Mouse (Mus musculus) forebrain, embryonic 10.5 days (tissue): ENCODE results near the gene Acot4. TPM values are rescaled to one million over a fixed set of nuclear protein-coding genes. Genes with fewer than 3 reads are reported as not detected.
"Not testable (repeated sequence)": the region's sequence is repeated elsewhere in the genome, so short reads cannot be mapped to it uniquely, and the experiment has no call there.

Source experiments
- DNase-seq: peaks from one replicate; pipeline ENCODE4 v3.0.0-alpha.2; 2017; ENCODE audit warnings: low spot score; ENCODE audit errors: extremely low spot score
- H3K27ac ChIP-seq: fragments of 300-500 bp; sonication (generic); 2 replicates; pipeline ENCODE4 v1.5.1; 2016; ENCODE audit warnings: mild to moderate bottlenecking
- H3K27me3 ChIP-seq: fragments of 300-500 bp; sonication (generic); 2 replicates; pipeline ENCODE4 v1.6.1; 2016; ENCODE audit warnings: mild to moderate bottlenecking; ENCODE audit not compliant: poor library complexity, severe bottlenecking
- H3K36me3 ChIP-seq: fragments of 300-500 bp; sonication (generic); replicated peaks from 2 replicates; pipeline ENCODE4 v1.6.1; 2016; ENCODE audit warnings: mild to moderate bottlenecking, moderate library complexity
- H3K4me1 ChIP-seq: fragments of 300-500 bp; sonication (generic); 2 replicates; pipeline ENCODE4 v1.6.1; 2016
- H3K4me3 ChIP-seq: fragments of 300-500 bp; sonication (generic); 2 replicates; pipeline ENCODE4 v1.5.1; 2016; ENCODE audit warnings: mild to moderate bottlenecking, moderate library complexity
- H3K9me3 ChIP-seq: fragments of 300-500 bp; sonication (generic); 2 replicates; pipeline ENCODE4 v1.6.1; 2016; ENCODE audit warnings: mild to moderate bottlenecking, moderate library complexity
- WGBS: fragments of 180-500 bp; shearing (Covaris S2); methylation state at CpG from one replicate; pipeline ENCODE4 v1.1.7; 2016; 5-methylcytosine and 5-hydroxymethylcytosine counted together
- polyA plus RNA-seq: library from polyadenylated mRNA; unstranded; fragments of >200 nt; fragmentation: Nextera tagmentation; extraction: Ambion mirVana; gene quantifications from 2 replicates; pipeline ENCODE4 v1.2.1, GENCODE M21; 2016

Acot4 gene
- polyA plus RNA-seq, 1 experiment from 2014 or later = 0.15 TPM

DNA sequence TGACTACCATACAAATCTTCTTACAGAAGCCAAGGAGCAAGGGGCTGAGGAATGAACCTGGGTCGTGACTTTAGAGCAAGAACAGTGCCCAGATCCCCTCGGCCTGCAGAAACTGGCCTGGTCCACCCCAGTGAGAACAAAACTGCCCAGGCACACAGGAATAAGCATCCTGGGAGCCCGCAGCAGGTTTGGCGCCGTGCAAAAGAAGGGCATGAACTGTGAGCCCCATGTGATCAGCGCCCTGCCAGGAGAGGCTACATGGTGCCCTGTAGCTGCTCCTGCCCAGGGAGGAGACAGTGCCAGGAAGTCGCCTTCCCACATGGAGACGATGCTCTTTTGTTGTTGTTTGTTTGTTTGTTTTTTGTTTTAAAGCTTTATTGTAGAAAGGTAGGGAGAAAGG, 26.4 kb downstream of the Acot4 start:
- 76% methylated on average over 8 of the region's 8 CpGs for WGBS

DNA sequence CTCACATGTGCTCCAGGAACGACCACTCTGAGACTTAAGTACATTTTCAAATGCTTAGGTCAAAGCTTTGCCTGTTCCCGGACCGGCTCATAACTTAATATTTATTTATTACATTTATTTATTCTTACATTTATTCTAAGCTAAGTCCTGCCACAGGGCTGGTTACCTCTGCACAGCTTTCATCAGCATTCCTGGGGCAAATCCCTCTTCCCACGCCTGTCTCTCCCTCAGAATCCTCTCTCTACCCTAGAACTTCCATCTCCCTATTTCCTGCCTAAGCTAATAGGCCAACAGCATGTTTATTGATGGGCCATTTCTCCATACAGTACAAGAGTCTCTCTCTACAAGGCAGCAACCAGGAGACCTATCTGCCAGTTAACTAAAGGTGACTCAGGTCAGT, 29.6 kb downstream of the Acot4 start:
- Histone ChIP-seq H3K27ac (no peak overlapping the region), H3K36me3 (no peaks in the 10 kb centered on the region), H3K4me1 (peaks cover 13% of the 10 kb centered on the region), H3K9me3 (no peaks in the 10 kb centered on the region), H3K27me3 (peaks cover 48% of the 10 kb centered on the region), H3K4me3 (no peak overlapping the region)
- no peak for DNase-seq
- 89% methylated on average over 4 of the region's 4 CpGs for WGBS

More for the DNA sequence above, 26.4 kb downstream of the Acot4 start:
- peaks cover 9% of the 10 kb centered on the region for H3K4me1 ChIP-seq
- peaks cover 30% of the 10 kb centered on the region for H3K27me3 ChIP-seq
- no peaks in the 10 kb centered on the region for H3K36me3 ChIP-seq
- H3K9me3 ChIP-seq = no peaks in the 10 kb centered on the region
- H3K27ac ChIP-seq = no peak overlapping the region
- no peak overlapping the region for H3K4me3 ChIP-seq
- no peak for DNase-seq

DNA sequence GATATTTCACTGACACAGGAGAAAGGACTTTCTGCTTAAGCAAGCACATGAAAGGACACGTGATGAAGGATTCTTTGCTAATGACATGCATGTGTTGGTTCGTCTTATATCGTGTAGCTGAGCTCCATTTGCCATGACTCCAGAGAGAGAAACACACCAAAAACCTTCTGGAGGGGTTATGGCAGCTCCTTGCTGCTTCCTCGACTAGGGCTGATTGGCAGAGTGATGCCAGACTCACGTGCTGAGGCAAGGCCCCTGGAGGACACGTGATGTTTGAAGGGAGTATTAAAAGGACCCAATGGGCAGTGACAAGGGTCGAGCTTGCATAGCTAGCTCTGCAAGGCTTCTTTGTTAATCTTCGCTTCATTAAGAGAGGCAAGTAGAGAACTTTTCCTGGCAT, 30.1 kb downstream of the Acot4 start:
- DNase-seq = no peak
- Histone ChIP-seq H3K27me3 (peaks cover 48% of the 10 kb centered on the region), H3K27ac (no peak overlapping the region), H3K9me3 (no peaks in the 10 kb centered on the region), H3K4me3 (no peak overlapping the region), H3K4me1 (peaks cover 13% of the 10 kb centered on the region), H3K36me3 (no peaks in the 10 kb centered on the region)
- WGBS = 61% methylated on average over 8 of the region's 8 CpGs

GRCm38 (mm10) chr12:84068986-84069385, 30.8 kb downstream of the Acot4 start, which contains the start of gene Acot5:
Acot5 (plus strand) TSS chr12:84069325.
- Histone ChIP-seq H3K27me3 (peaks cover 48% of the 10 kb centered on the region), H3K9me3 (no peaks in the 10 kb centered on the region), H3K4me1 (peaks cover 13% of the 10 kb centered on the region), H3K36me3 (no peaks in the 10 kb centered on the region), H3K27ac (no peak within 1 kb of the TSS), H3K4me3 (peak within 1 kb of the TSS; percentile 49)
- WGBS = 60% methylated on average over 9 of the region's 9 CpGs
- no peak for DNase-seq

- peaks cover 13% of the 10 kb centered on the region for H3K4me1 ChIP-seq
- WGBS = 1% methylated on average over 52 of the region's 52 CpGs
- DNase-seq, H3K27ac ChIP-seq, H3K36me3 ChIP-seq, H3K9me3 ChIP-seq: not testable (repeated sequence)
- peak overlapping the region; percentile 49 for H3K4me3 ChIP-seq
- peaks cover 48% of the 10 kb centered on the region for H3K27me3 ChIP-seq
These were observed 31.4 kb downstream of the Acot4 start for GRCm38 (mm10) chr12:84069582-84069981.

DNA sequence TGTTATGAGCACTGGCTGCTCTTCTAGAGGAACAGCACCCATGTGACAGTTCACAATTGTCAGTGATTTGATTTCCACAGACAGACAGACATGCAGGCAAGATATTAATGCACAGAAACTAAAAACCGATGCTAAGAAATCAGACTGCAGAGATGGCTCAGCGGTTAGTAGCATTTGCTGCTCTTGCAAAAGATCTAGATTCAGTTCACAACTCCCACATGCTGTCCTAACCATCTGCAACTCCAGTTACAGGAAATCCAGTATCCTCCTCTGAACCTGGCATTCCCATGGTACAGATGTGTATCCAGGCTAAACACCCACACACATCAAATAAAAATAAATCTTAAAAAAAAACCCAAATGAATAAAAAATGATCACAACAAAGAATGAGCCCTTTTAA, 33.5 kb downstream of the Acot4 start:
- H3K27ac ChIP-seq = no peak overlapping the region
- H3K4me3 ChIP-seq = no peak overlapping the region
- H3K27me3 ChIP-seq = peaks cover 47% of the 10 kb centered on the region
- peaks cover 13% of the 10 kb centered on the region for H3K4me1 ChIP-seq
- WGBS = 88% methylated on average over 2 of the region's 2 CpGs
- H3K36me3 ChIP-seq = no peaks in the 10 kb centered on the region
- no peak for DNase-seq
- H3K9me3 ChIP-seq = no peaks in the 10 kb centered on the region

- Histone ChIP-seq H3K4me1 (no peaks in the 10 kb centered on the region), H3K9me3 (no peaks in the 10 kb centered on the region), H3K27me3 (no peaks in the 10 kb centered on the region), H3K27ac (no peak overlapping the region), H3K36me3 (no peaks in the 10 kb centered on the region), H3K4me3 (no peak overlapping the region)
- DNase-seq = no peak
- 89% methylated on average over 4 of the region's 4 CpGs for WGBS
These were observed 39.3 kb downstream of the Acot4 start for GRCm38 (mm10) chr12:84077371-84077990.

DNA sequence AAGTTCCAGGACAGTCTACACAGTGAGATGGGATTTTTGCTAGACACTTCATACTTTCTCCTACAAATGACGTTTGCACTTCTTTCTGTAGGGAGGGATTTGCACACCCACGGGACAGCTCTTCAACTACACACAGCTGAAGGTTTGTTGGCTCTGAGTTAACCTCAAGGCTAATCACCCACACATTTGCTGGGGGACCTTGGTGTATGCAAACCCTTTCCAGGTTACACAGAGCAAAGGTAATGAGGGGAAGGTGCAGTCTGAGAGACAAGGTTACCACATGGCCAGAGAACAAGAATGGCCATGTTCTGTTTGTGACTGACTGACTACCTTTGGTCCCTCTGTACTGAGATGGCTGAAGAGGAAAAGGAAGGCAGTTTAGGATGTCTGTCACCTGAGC, 45.7 kb downstream of the Acot4 start:
- no peak overlapping the region for H3K27ac ChIP-seq
- H3K4me3 ChIP-seq = no peak overlapping the region
- H3K9me3 ChIP-seq = peaks cover 11% of the 10 kb centered on the region; the same call in 1 of the 2 replicates
- H3K27me3 ChIP-seq = no peaks in the 10 kb centered on the region
- WGBS = 90% methylated on average over 2 of the region's 2 CpGs
- H3K36me3 ChIP-seq = no peaks in the 10 kb centered on the region
- DNase-seq = no peak
- H3K4me1 ChIP-seq = no peaks in the 10 kb centered on the region

DNA sequence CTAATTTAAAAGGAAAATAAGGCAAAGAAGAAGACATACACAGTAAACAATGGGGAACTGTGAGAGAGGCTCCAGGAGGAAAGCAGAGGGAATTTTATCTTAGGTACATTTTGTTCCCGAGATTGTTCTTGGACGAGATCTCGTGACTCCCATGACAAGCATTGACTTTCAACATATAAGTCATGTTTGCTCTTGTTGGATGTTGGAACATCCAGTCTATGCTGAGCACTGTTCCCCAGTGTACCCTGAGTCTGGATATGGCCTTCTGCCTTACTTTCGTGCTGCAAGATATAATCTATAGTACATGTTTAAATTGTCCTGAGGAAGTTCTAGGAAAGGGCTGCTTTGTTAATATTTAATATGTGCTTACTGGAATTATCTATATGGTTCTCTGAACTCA, 46.4 kb downstream of the Acot4 start:
- Histone ChIP-seq H3K4me1 (no peaks in the 10 kb centered on the region), H3K27ac (no peak overlapping the region), H3K4me3 (no peak overlapping the region), H3K27me3 (no peaks in the 10 kb centered on the region), H3K9me3 (peaks cover 18% of the 10 kb centered on the region), H3K36me3 (no peaks in the 10 kb centered on the region)
- no peak for DNase-seq
- 90% methylated on average over 4 of the region's 4 CpGs for WGBS

- H3K27me3 ChIP-seq, H3K36me3 ChIP-seq, DNase-seq, H3K4me1 ChIP-seq, H3K4me3 ChIP-seq, H3K27ac ChIP-seq: not testable (repeated sequence)
- WGBS = 92% methylated on average over 5 of the region's 5 CpGs
- H3K9me3 ChIP-seq = peaks cover 51% of the 10 kb centered on the region
These were observed 56.5 kb downstream of the Acot4 start for GRCm38 (mm10) chr12:84094666-84095065.

Other genes starting within 250 kb of the Acot4 start
- gene Numb, start 116.4 kb upstream of the Acot4 start, polyA plus RNA-seq = 35.5 and 37.1 TPM in 2 replicates
- gene Riox1, start 87.8 kb upstream of the Acot4 start, polyA plus RNA-seq = 14.3 and 15.4 TPM in 2 replicates
- not detected in 2 replicates for gene Heatr4, start 53.5 kb upstream of the Acot4 start, polyA plus RNA-seq
- 14.9 and 16.0 TPM in 2 replicates for gene Acot2, start 50.5 kb upstream of the Acot4 start, polyA plus RNA-seq
- gene Acot1, start 28.9 kb upstream of the Acot4 start, polyA plus RNA-seq = 22.4 and 23.5 TPM in 2 replicates
- not detected in 2 replicates for gene Gm49366, start 556 bp downstream of the Acot4 start, polyA plus RNA-seq
- gene Acot3, start 13.8 kb downstream of the Acot4 start, polyA plus RNA-seq = 0.11 and 0.32 TPM in 2 replicates
- gene Acot5, start 30.9 kb downstream of the Acot4 start, polyA plus RNA-seq = not detected in 2 replicates
- 0.69 and 0.98 TPM in 2 replicates for gene Acot6, start 62.3 kb downstream of the Acot4 start, polyA plus RNA-seq
- gene Dnal1, start 76.0 kb downstream of the Acot4 start, polyA plus RNA-seq = 4.2 and 4.8 TPM in 2 replicates
- 1.3 and 1.8 TPM in 2 replicates for gene Pnma1, start 110.1 kb downstream of the Acot4 start, polyA plus RNA-seq
- gene Elmsan1, start 180.5 kb downstream of the Acot4 start, polyA plus RNA-seq = 7.0 and 8.7 TPM in 2 replicates
- gene Ptgr2, start 246.9 kb downstream of the Acot4 start, polyA plus RNA-seq = 17.7 and 18.2 TPM in 2 replicates